Mouse (Mus musculus) forebrain, embryonic 11.5 days (tissue): ENCODE data around the gene Hpn. TPM values are rescaled to one million over a fixed set of nuclear protein-coding genes. Genes with fewer than 3 reads are reported as not detected.

Experiments
- ATAC-seq: fragments of 200-750 bp; cut with Nextera tagmentation; replicated peaks from 2 replicates; pipeline ENCODE4 v1.8.0; 2017; ENCODE audit warnings: moderate TSS enrichment; ENCODE audit not compliant: low FRiP score
- DNase-seq: peaks from one replicate; pipeline ENCODE4 v3.0.0-alpha.2; 2017; ENCODE audit warnings: low spot score
- H3K27ac ChIP-seq: fragments of 300-500 bp; sonication (generic); 2 replicates; pipeline ENCODE4 v1.5.1; 2014; ENCODE audit warnings: low read depth, low read length
- H3K27me3 ChIP-seq: fragments of 300-500 bp; sonication (generic); 2 replicates; pipeline ENCODE4 v1.6.1; 2014; ENCODE audit warnings: mild to moderate bottlenecking, low read length, mixed read lengths; ENCODE audit not compliant: control insufficient read depth, insufficient read depth
- H3K36me3 ChIP-seq: fragments of 300-500 bp; sonication (generic); 2 replicates; pipeline ENCODE4 v1.6.1; 2014; ENCODE audit warnings: mild to moderate bottlenecking, low read length, moderate library complexity, mixed read lengths; ENCODE audit not compliant: control insufficient read depth, insufficient read depth
- H3K4me1 ChIP-seq: fragments of 300-500 bp; sonication (generic); replicated peaks from 2 replicates; pipeline ENCODE4 v1.6.1; 2014; ENCODE audit warnings: low read length, mixed read lengths; ENCODE audit not compliant: control insufficient read depth, insufficient read depth
- H3K4me2 ChIP-seq: fragments of 300-500 bp; sonication (generic); 2 replicates; pipeline ENCODE4 v1.6.1; 2014; ENCODE audit warnings: low read depth, mild to moderate bottlenecking, low read length, moderate library complexity, mixed read lengths; ENCODE audit not compliant: severe bottlenecking
- H3K4me3 ChIP-seq: fragments of 300-500 bp; sonication (generic); 2 replicates; pipeline ENCODE4 v1.5.1; 2014; ENCODE audit warnings: low read depth, low read length
- H3K9ac ChIP-seq: fragments of 300-500 bp; sonication (generic); 2 replicates; pipeline ENCODE4 v1.6.1; 2014; ENCODE audit warnings: low read length
- H3K9me3 ChIP-seq: fragments of 300-500 bp; sonication (generic); 2 replicates; pipeline ENCODE4 v1.6.1; 2016; ENCODE audit warnings: low read length, mixed read lengths; ENCODE audit not compliant: control insufficient read depth
- WGBS: fragments of 180-500 bp; shearing (Covaris S2); extraction: QIAGEN DNeasy Blood & Tissue Kit; methylation state at CpG from one replicate; pipeline ENCODE4 v1.1.7; 2014; 5-methylcytosine and 5-hydroxymethylcytosine counted together
- polyA plus RNA-seq: library from polyadenylated mRNA; unstranded; fragments of >200 nt; fragmentation: Nextera tagmentation; extraction: Ambion mirVana; gene quantifications from 2 replicates; pipeline ENCODE4 v1.2.1, GENCODE M21; 2014

The Hpn gene
- polyA plus RNA-seq, 1 experiment from 2014 or later: 0.29 TPM

DNA sequence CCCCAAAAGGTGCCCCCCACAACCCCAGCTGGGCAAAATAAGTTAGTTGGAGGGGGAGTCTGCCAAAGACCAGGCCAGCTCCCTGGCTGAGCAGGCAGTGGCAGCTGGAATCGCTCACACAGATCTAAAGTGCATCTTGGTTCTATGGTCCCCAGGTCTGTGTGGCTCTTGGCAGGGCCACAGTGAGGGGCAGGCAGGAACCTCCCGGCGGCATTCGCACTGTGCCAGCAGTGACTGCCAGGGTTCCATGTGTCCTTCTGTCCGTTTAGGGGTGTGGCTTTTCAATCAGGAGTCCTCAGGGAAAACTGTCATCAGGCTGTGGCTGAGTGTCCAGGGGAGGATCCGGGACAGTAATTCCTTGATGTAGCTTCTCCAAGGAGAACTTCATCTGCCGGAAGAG lies 15.1 kb upstream of the Hpn start:
- H3K9ac ChIP-seq: no peak overlapping the region
- H3K27me3 ChIP-seq: peaks cover 28% of the 10 kb centered on the region
- peaks cover 44% of the 10 kb centered on the region for H3K36me3 ChIP-seq
- no peak overlapping the region for H3K27ac ChIP-seq
- DNase-seq: no peak
- no peak for ATAC-seq
- peaks cover 6% of the 10 kb centered on the region for H3K4me1 ChIP-seq
- H3K4me3 ChIP-seq: no peak overlapping the region
- WGBS: 90% methylated on average over 7 of the region's 7 CpGs
- H3K4me2 ChIP-seq: no peak overlapping the region
- no peaks in the 10 kb centered on the region for H3K9me3 ChIP-seq

GRCm38 (mm10) chr7:31128157-31128705 lies 13.1 kb upstream of the Hpn start:
- H3K27me3 ChIP-seq: peaks cover 34% of the 10 kb centered on the region
- 63% methylated on average over 9 of the region's 9 CpGs for WGBS
- no peak overlapping the region for H3K4me3 ChIP-seq
- no peak overlapping the region for H3K4me2 ChIP-seq
- no peak for DNase-seq
- no peak overlapping the region for H3K9ac ChIP-seq
- peak; percentile 25; the same call in 1 of the 2 replicates for ATAC-seq
- peaks cover 32% of the 10 kb centered on the region for H3K36me3 ChIP-seq
- H3K9me3 ChIP-seq: no peaks in the 10 kb centered on the region
- no peak overlapping the region for H3K27ac ChIP-seq
- peaks cover 6% of the 10 kb centered on the region for H3K4me1 ChIP-seq

DNA sequence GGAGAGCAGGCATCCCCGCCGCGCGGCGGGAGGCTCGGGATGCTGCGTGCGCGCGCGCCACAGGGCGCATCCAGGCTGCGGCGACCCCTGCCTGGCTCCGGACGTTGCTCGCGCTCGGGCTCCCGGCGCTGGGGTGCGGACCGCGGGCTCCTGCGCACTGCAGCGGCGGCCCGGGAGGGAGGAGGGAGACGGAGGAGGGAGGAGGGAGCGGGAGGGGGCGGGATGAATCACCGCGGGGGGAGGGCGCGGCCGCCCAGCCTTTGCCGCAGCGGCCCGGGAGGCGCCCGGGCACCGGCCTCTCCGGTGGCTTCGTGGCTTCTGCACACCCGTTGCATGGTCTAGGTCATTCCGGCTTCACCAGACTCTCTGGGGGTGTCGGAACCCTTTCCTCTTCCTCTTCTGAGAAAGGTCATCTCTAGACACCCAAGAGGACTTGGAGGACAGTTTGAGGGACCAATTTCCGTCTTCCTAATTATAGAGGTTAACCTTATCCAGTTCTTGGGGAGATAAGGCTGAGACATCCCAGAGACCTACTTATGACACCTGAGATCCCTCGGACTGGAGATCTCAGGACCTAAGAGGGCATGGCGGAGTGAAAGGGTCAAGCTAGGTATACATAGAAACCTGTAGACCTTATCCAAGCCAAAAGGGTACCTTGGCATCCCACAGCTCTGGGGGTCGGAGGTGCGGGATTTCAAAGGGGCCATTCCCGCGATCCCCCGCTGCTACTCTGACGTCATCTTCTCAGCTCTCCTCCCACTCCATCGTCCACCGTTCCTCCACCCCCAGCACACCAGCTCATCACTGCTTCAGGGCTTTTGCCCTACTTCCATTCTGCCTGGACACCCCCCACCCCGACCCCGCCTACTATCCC lies 12.0 kb upstream of the Hpn start, which contains the start of gene Scn1b:
Gene Scn1b, minus strand, starts transcription at position 153 of the 874 bp plus-strand sequence.
- H3K27me3 ChIP-seq: peaks cover 34% of the 10 kb centered on the region
- H3K4me1 ChIP-seq: peaks cover 6% of the 10 kb centered on the region
- H3K9ac ChIP-seq: peak within 1 kb of the TSS; percentile 43
- 0 out of 2 replicates have a peak, but pooled peaks have one; percentile 29 for ATAC-seq
- DNase-seq: no peak
- H3K9me3 ChIP-seq: no peaks in the 10 kb centered on the region
- H3K4me3 ChIP-seq: peak within 1 kb of the TSS; percentile 44
- peaks cover 21% of the 10 kb centered on the region for H3K36me3 ChIP-seq
- H3K4me2 ChIP-seq: peak within 1 kb of the TSS; percentile 81
- WGBS: 1% methylated on average over 52 of the region's 60 CpGs
- H3K27ac ChIP-seq: no peak within 1 kb of the TSS

DNA sequence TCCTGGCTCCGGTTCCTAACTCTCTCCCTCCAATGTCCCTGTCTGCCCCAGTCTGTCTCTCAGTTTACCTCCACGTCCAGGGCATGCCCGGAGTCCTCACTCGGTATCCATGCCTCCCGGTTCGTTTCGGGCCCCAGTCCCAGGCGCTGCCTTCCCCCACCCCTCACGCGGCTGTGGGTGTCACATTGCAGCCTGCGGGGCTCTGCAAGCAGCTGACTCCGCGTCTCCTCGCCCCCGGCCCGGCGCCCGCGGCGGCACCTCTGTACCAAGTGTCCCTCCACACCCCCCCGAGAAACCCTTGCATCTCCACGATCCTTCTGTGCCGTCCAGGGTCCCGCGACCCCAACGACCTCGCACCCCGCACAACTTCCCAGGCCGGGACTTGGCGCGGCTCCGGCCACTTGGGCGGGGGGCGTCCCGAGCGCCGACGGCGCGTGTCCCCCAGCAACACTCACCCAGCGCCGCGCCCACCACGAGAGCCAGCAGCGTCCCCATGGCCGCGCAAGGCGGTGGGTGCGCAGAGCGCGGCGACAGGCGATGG lies 11.2 kb upstream of the Hpn start:
- H3K27ac ChIP-seq: no peak overlapping the region
- DNase-seq (peak; percentile 64), ATAC-seq (0 out of 2 replicates have a peak, but pooled peaks have one; percentile 20)
- H3K4me2 ChIP-seq: peak overlapping the region; percentile 81
- under 1% methylated on average over 40 of the region's 53 CpGs for WGBS
- H3K4me3 ChIP-seq: peak overlapping the region; percentile 44
- peak overlapping the region; percentile 43 for H3K9ac ChIP-seq
- H3K27me3 ChIP-seq: peaks cover 34% of the 10 kb centered on the region
- peaks cover 15% of the 10 kb centered on the region for H3K36me3 ChIP-seq
- H3K9me3 ChIP-seq: no peaks in the 10 kb centered on the region
- H3K4me1 ChIP-seq: peaks cover 6% of the 10 kb centered on the region

GRCm38 (mm10) chr7:31125116-31125515 lies 10.0 kb upstream of the Hpn start:
- ATAC-seq (no peak), DNase-seq (no peak)
- H3K4me3 ChIP-seq: no peak overlapping the region
- H3K4me2 ChIP-seq: no peak overlapping the region
- peaks cover 6% of the 10 kb centered on the region for H3K4me1 ChIP-seq
- H3K9me3 ChIP-seq: no peaks in the 10 kb centered on the region
- no peak overlapping the region for H3K27ac ChIP-seq
- peaks cover 9% of the 10 kb centered on the region for H3K36me3 ChIP-seq
- H3K9ac ChIP-seq: no peak overlapping the region
- 81% methylated on average over 13 of the region's 13 CpGs for WGBS
- H3K27me3 ChIP-seq: peaks cover 34% of the 10 kb centered on the region

DNA sequence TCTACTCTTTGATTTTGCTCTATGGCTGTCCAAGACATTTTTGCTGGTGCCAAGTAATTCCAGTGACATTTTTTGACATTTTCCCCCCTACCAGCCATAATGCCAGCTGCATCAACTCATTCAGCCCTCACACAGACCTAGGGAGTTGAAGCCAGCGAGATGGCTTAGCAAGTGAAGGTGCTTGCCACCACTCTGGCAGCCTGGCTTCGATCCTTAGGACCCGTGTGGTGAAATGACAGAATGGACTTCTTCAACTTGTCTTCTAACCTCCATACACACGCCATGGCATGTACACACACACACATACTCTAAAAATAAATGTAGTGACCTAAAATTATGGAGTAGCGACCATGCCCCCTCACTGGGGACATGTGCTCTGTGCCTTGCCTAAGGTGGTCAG lies 9.3 kb upstream of the Hpn start:
- H3K36me3 ChIP-seq: peaks cover 4% of the 10 kb centered on the region; the same call in 1 of the 2 replicates
- 86% methylated on average over 5 of the region's 5 CpGs for WGBS
- no peak for DNase-seq
- no peaks in the 10 kb centered on the region for H3K9me3 ChIP-seq
- peaks cover 34% of the 10 kb centered on the region for H3K27me3 ChIP-seq
- H3K4me2 ChIP-seq: no peak overlapping the region
- H3K9ac ChIP-seq: no peak overlapping the region
- H3K4me3 ChIP-seq: no peak overlapping the region
- H3K27ac ChIP-seq: no peak overlapping the region
- peaks cover 6% of the 10 kb centered on the region for H3K4me1 ChIP-seq
- ATAC-seq: no peak

DNA sequence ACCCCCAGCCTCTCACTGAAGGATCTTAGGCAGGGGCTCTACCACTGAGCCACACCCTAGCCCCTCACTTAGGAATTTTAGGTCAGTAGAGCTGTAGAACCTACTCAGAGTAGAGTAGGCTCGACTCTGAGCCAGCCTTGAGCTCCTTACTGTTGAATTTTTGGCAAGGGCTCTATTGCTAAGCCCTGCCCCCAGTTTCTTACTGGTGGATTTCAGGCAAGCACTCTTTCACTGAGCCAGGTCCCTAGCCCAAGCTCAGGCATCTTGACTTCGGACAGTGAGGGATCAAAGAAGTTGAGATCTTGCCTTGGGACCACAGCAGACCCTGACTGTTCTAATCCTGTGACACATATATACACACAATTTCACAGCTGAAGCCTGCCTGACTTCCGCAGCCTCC lies 8.6 kb upstream of the Hpn start:
- no peak overlapping the region for H3K9ac ChIP-seq
- 88% methylated on average over 3 of the region's 3 CpGs for WGBS
- no peak overlapping the region for H3K27ac ChIP-seq
- no peaks in the 10 kb centered on the region for H3K9me3 ChIP-seq
- peaks cover 6% of the 10 kb centered on the region for H3K4me1 ChIP-seq
- no peaks in the 10 kb centered on the region for H3K36me3 ChIP-seq
- DNase-seq (no peak), ATAC-seq (no peak)
- H3K4me3 ChIP-seq: no peak overlapping the region
- no peak overlapping the region for H3K4me2 ChIP-seq
- H3K27me3 ChIP-seq: peaks cover 34% of the 10 kb centered on the region

DNA sequence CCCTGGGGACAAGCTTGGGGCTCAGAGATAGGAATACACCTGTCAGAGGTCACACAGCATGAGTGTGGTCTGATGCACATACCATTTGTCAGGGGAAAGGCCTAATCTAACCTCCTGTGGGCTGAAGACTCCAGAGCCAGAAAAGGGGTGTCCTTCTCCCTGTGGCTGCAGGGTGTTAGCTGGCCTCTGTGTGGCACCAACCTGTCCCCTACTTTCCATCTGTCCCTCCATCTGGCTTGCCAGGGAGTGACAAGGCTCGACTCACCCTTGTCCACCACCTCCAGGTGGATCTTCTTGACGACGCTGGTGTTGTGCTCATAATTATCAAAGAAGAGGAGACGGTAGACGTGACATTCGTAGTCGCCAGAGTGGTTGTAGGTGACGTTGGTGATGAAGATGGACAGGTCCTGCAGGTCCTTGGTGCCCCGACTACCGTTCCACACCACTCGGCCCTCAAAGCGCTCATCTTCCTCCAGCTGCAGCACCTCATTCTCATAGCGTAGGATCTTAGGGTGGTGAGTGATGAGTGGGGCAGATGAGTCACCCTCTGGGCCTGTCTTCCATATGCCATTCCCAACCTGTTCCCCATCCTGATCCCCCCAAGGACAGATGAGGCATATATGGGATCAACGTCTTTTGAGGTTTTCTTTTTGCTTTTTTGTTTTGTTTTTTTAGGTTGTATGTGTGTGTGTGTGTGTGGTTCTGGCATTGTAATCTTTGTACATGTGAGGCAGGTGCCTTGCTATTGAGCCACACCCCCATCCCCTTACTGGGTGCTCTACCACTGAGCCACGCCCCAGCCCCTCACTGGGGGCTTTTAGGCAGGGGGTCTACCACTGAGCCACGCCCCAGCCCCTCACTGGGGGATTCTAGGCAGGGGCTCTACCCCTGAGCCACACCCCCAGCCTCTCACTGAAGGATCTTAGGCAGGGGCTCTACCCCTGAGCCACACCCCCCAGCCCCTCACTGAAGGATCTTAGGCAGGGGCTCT lies 7.8 kb upstream of the Hpn start:
- H3K27ac ChIP-seq: no peak overlapping the region
- H3K9me3 ChIP-seq: no peaks in the 10 kb centered on the region
- 90% methylated on average over 16 of the region's 16 CpGs for WGBS
- ATAC-seq: no peak
- H3K4me1 ChIP-seq: peaks cover 6% of the 10 kb centered on the region
- no peak overlapping the region for H3K4me3 ChIP-seq
- no peak overlapping the region for H3K4me2 ChIP-seq
- no peaks in the 10 kb centered on the region for H3K36me3 ChIP-seq
- H3K9ac ChIP-seq: no peak overlapping the region
- peaks cover 31% of the 10 kb centered on the region for H3K27me3 ChIP-seq
- no peak for DNase-seq
